Mouse (Mus musculus) MEL (cell line): ENCODE measurements around the gene Zfp3. TPM values are rescaled to one million over a fixed set of nuclear protein-coding genes. Genes with fewer than 3 reads are reported as not detected.

Source experiments
- DNase-seq: peaks from one replicate; pipeline ENCODE4 v3.0.0; 2011; ENCODE audit warnings: low read depth, low spot score
- H3K27ac ChIP-seq: 2 replicates; pipeline ENCODE4 v1.5.1; 2012; ENCODE audit warnings: low read depth, mild to moderate bottlenecking, control low read depth, low read length, moderate library complexity; ENCODE audit not compliant: control insufficient read depth
- H3K27me3 ChIP-seq, 2 experiments: fragments of 150-350 bp in 1 of 2; sonication (generic) in 1 of 2; 2 replicates each; pipeline ENCODE4 v1.6.1; 2012; ENCODE audit warnings: low read length in 2 of 2, mild to moderate bottlenecking in 2 of 2, improper control_type of control experiment in 1 of 2, moderate library complexity in 1 of 2; ENCODE audit not compliant: insufficient read depth in 2 of 2, control insufficient read depth in 1 of 2
- H3K36me3 ChIP-seq, 2 experiments: 2 replicates each; pipeline ENCODE4 v1.6.1; 2012 to 2014; ENCODE audit warnings: low read length in 2 of 2, improper control_type of control experiment in 1 of 2, inconsistent platforms in 1 of 2, mild to moderate bottlenecking in 1 of 2; ENCODE audit not compliant: insufficient read depth in 2 of 2, control insufficient read depth in 1 of 2
- H3K4me1 ChIP-seq, 2 experiments: fragments of 150-350 bp in 1 of 2; sonication (generic) in 1 of 2; 2 replicates each; pipeline ENCODE4 v1.6.1; 2012; ENCODE audit warnings: low read length in 2 of 2, improper control_type of control experiment in 1 of 2, mild to moderate bottlenecking in 1 of 2; ENCODE audit not compliant: insufficient read depth in 2 of 2, control insufficient read depth in 1 of 2
- H3K4me3 ChIP-seq, 2 experiments: fragments of 150-350 bp in 1 of 2; sonication (generic) in 1 of 2; 2 replicates each; pipeline ENCODE4 v1.5.1; 2012; ENCODE audit warnings: low read depth in 2 of 2, low read length in 2 of 2, mild to moderate bottlenecking in 2 of 2, moderate library complexity in 2 of 2, control low read depth in 1 of 2, improper control_type of control experiment in 1 of 2; ENCODE audit not compliant: control insufficient read depth in 1 of 2, insufficient read depth in 1 of 2
- H3K79me2 ChIP-seq: 2 replicates; pipeline ENCODE4 v1.6.1; 2012; ENCODE audit warnings: mild to moderate bottlenecking, low read length, moderate library complexity; ENCODE audit not compliant: control insufficient read depth, poor library complexity, insufficient read depth
- H3K9ac ChIP-seq: 2 replicates; pipeline ENCODE4 v1.6.1; 2012; ENCODE audit warnings: low read depth, mild to moderate bottlenecking, control low read depth, low read length, moderate library complexity; ENCODE audit not compliant: control insufficient read depth, poor library complexity, severe bottlenecking
- H3K9me3 ChIP-seq: fragments of 150-350 bp; sonication (generic); replicated peaks from 2 replicates; pipeline ENCODE4 v1.6.1; 2012; ENCODE audit warnings: mild to moderate bottlenecking, low read length, improper control_type of control experiment, moderate library complexity; ENCODE audit not compliant: insufficient read depth
- EP300 ChIP-seq, 2 experiments: IDR thresholded peaks; 2 replicates each; pipeline ENCODE4 v1.6.1; 2011; ENCODE audit warnings: improper control_type of control experiment in 2 of 2, low read length in 2 of 2, low read depth in 1 of 2, mild to moderate bottlenecking in 1 of 2
- ETS1 ChIP-seq: IDR thresholded peaks from 2 replicates; pipeline ENCODE4 v1.6.1; 2012; ENCODE audit warnings: low read depth, mild to moderate bottlenecking, inconsistent platforms, low read length, improper control_type of control experiment, moderate library complexity
- GATA1 ChIP-seq: IDR thresholded peaks from 2 replicates; pipeline ENCODE4 v1.6.1; 2011; ENCODE audit warnings: low read depth, low read length, improper control_type of control experiment
- HCFC1 ChIP-seq: IDR thresholded peaks from 2 replicates; pipeline ENCODE4 v1.6.1; 2012; ENCODE audit warnings: low read depth, mild to moderate bottlenecking, inconsistent platforms, low read length, improper control_type of control experiment, moderate library complexity
- JUND ChIP-seq: IDR thresholded peaks from 2 replicates; pipeline ENCODE4 v1.6.1; 2011; ENCODE audit warnings: low read depth, mild to moderate bottlenecking, improper control_type of control experiment, low read length
- MAFK ChIP-seq: IDR thresholded peaks from 2 replicates; pipeline ENCODE4 v1.6.1; 2011; ENCODE audit warnings: low read depth, mild to moderate bottlenecking, low read length, improper control_type of control experiment, borderline replicate concordance
- MEF2A ChIP-seq: IDR thresholded peaks from 2 replicates; pipeline ENCODE4 v1.6.1; 2014; ENCODE audit warnings: low read depth, mild to moderate bottlenecking, inconsistent platforms, low read length, improper control_type of control experiment; ENCODE audit not compliant: poor library complexity, insufficient replicate concordance, severe bottlenecking; ENCODE audit errors: extremely low read depth
- MXI1 ChIP-seq: IDR thresholded peaks from 2 replicates; pipeline ENCODE4 v1.6.1; 2011; ENCODE audit warnings: mild to moderate bottlenecking, low read depth, low read length, improper control_type of control experiment
- MYB ChIP-seq: IDR thresholded peaks from 2 replicates; pipeline ENCODE4 v1.6.1; 2011; ENCODE audit warnings: mild to moderate bottlenecking, low read depth, low read length, improper control_type of control experiment
- NELFE ChIP-seq: IDR thresholded peaks from 2 replicates; pipeline ENCODE4 v1.6.1; 2011; ENCODE audit warnings: low read depth, low read length, improper control_type of control experiment
- NRF1 ChIP-seq: IDR thresholded peaks from 2 replicates; pipeline ENCODE4 v1.6.1; 2014; ENCODE audit warnings: low read depth, mild to moderate bottlenecking, inconsistent platforms, low read length, improper control_type of control experiment, moderate library complexity; ENCODE audit not compliant: poor library complexity, insufficient read depth, severe bottlenecking
- POLR2AphosphoS2 ChIP-seq: IDR thresholded peaks from 2 replicates; pipeline ENCODE4 v1.6.1; 2011; ENCODE audit warnings: low read length, improper control_type of control experiment
- RCOR1 ChIP-seq: IDR thresholded peaks from 2 replicates; pipeline ENCODE4 v1.6.1; 2012; ENCODE audit warnings: low read depth, mild to moderate bottlenecking, inconsistent platforms, low read length, improper control_type of control experiment
- SIN3A ChIP-seq: IDR thresholded peaks from 2 replicates; pipeline ENCODE4 v1.6.1; 2012; ENCODE audit warnings: low read length, improper control_type of control experiment, inconsistent platforms
- SMC3 ChIP-seq: IDR thresholded peaks from 2 replicates; pipeline ENCODE4 v1.6.1; 2011; ENCODE audit warnings: low read depth, low read length, improper control_type of control experiment
- TAL1 ChIP-seq: IDR thresholded peaks from 2 replicates; pipeline ENCODE4 v1.6.1; 2012; ENCODE audit warnings: mild to moderate bottlenecking, inconsistent platforms, low read length, moderate library complexity, mixed read lengths
- TCF12 ChIP-seq: IDR thresholded peaks from 2 replicates; pipeline ENCODE4 v1.6.1; 2014; ENCODE audit warnings: low read depth, mild to moderate bottlenecking, inconsistent platforms, low read length, improper control_type of control experiment, moderate library complexity
- UBTF ChIP-seq: IDR thresholded peaks from 2 replicates; pipeline ENCODE4 v1.6.1; 2012; ENCODE audit warnings: low read depth, mild to moderate bottlenecking, inconsistent platforms, low read length, improper control_type of control experiment, moderate library complexity, borderline replicate concordance; ENCODE audit not compliant: insufficient read depth
- USF1 ChIP-seq: IDR thresholded peaks from 2 replicates; pipeline ENCODE4 v1.6.1; 2014; ENCODE audit warnings: low read depth, mild to moderate bottlenecking, inconsistent platforms, low read length, improper control_type of control experiment, moderate library complexity
- USF2 ChIP-seq, 2 experiments: IDR thresholded peaks; 2 replicates each; pipeline ENCODE4 v1.6.1; 2011 to 2012; ENCODE audit warnings: improper control_type of control experiment in 2 of 2, low read length in 2 of 2, borderline replicate concordance in 1 of 2, inconsistent platforms in 1 of 2, low read depth in 1 of 2, mild to moderate bottlenecking in 1 of 2; ENCODE audit not compliant: insufficient read depth in 1 of 2
- ZNF384 ChIP-seq: IDR thresholded peaks from 2 replicates; pipeline ENCODE4 v1.6.1; 2012; ENCODE audit warnings: low read depth, mild to moderate bottlenecking, inconsistent platforms, low read length, improper control_type of control experiment
- polyA plus RNA-seq, 2 experiments: library from polyadenylated mRNA; stranded (reverse) in 1 of 2; unstranded in 1 of 2; fragments of >175 nt in 1 of 2; fragments of >200 nt in 1 of 2; gene quantifications; 2 replicates each; pipeline versions ENCODE4 v1.2.1 to v1.2.4; 2012; ENCODE audit warnings: low replicate concordance in 2 of 2, low read depth in 1 of 2; ENCODE audit not compliant: insufficient read length in 2 of 2, insufficient read depth in 1 of 2, missing spikeins in 1 of 2
- total RNA-seq: library from RNA; depleted of rRNA; stranded (reverse); fragments of 300-350 nt; gene quantifications from 2 replicates; pipeline ENCODE4 v1.2.3, GENCODE M21; 2012

Zfp3 gene
- total and polyA plus RNA-seq, 3 experiments: 1.5 to 1.9 TPM; not detected in 1

DNA sequence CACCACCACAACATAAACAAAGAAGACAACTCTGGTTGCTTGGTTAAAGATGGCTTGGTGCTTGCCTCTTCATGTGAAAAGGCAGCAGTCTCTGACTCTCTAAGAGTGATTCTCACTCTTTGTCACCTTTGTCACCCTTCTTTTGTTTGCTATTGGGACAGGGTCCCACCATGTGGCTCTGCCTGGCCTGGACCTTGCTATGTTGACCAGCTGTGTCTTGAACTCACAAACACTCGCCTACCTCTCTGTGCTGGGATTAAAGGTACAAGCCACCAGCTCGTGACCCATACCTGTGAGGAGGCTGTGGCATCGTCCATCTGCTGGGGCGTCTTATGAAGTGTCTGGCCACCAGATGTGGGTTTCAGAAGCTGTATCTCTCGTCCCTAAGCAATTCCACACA lies 30.8 kb upstream of the Zfp3 start:
- no peak for TF ChIP-seq SIN3A
- no peak for TF ChIP-seq SMC3
- no peak for TF ChIP-seq USF1
- no peak for TF ChIP-seq MAFK
- H3K27me3 ChIP-seq: peaks cover 8 to 12% of the 10 kb centered on the region in 2 experiments
- H3K9ac ChIP-seq: no peak overlapping the region
- peaks cover 0 to 5% of the 10 kb centered on the region in 2 experiments; a peak in 1 of 4 replicates for H3K4me1 ChIP-seq
- DNase-seq: no peak
- no peak overlapping the region for H3K27ac ChIP-seq
- no peaks in the 10 kb centered on the region for H3K9me3 ChIP-seq
- H3K4me3 ChIP-seq: no peak overlapping the region
- no peaks in the 10 kb centered on the region for H3K36me3 ChIP-seq
- H3K79me2 ChIP-seq: no peaks in the 10 kb centered on the region

DNA sequence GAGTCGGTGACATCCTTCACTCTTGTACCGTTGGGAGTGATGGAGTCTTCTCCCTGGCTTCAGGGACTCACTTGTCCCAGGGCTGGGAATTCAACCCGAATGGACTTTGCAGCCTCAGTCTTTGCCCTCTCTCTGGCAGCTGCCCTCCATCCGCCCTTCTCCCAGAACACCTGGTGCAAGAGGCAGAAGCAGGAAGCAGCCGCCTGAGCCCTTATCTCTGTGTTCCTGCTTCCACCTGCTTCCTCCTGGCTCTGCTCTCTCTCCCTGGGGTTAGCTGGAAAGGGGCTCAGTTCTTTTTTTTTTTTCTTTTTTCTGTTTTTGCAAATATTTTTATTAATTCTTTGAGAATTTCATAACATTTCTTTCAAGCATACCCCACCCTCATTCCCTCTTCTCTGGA lies 26.3 kb upstream of the Zfp3 start:
- H3K27ac ChIP-seq: no peak overlapping the region
- DNase-seq: peak; percentile 50
- TF ChIP-seq ETS1: peak; percentile 58
- no peak for TF ChIP-seq MEF2A
- TF ChIP-seq GATA1: peak; percentile 50; the same call in 1 of the 2 replicates
- peak; percentile 76 for TF ChIP-seq TAL1
- TF ChIP-seq MXI1: no peak
- no peak for TF ChIP-seq USF2 (IDR thresholded peaks at IDR 0.05; ENCODE audit: borderline replicate concordance in 1 of 2, insufficient read depth in 1 of 2, low read depth in 1 of 2, low read length in 2 of 2)
- peak; percentile 58 for TF ChIP-seq ZNF384
- peak; percentile 85 for TF ChIP-seq TCF12
- peak in 1 of 2 experiments; percentile 53; a peak in 3 of 4 replicates for TF ChIP-seq EP300 (IDR thresholded peaks at IDR 0.05; ENCODE audit: low read depth in 1 of 2, low read length in 2 of 2)
- no peaks in the 10 kb centered on the region for H3K79me2 ChIP-seq
- H3K9me3 ChIP-seq: no peaks in the 10 kb centered on the region
- H3K9ac ChIP-seq: no peak overlapping the region
- no peak overlapping the region for H3K4me3 ChIP-seq
- H3K4me1 ChIP-seq: peaks cover 0 to 5% of the 10 kb centered on the region in 2 experiments; a peak in 1 of 4 replicates
- H3K27me3 ChIP-seq: peaks cover 12 to 18% of the 10 kb centered on the region in 2 experiments
- H3K36me3 ChIP-seq: no peaks in the 10 kb centered on the region

DNA sequence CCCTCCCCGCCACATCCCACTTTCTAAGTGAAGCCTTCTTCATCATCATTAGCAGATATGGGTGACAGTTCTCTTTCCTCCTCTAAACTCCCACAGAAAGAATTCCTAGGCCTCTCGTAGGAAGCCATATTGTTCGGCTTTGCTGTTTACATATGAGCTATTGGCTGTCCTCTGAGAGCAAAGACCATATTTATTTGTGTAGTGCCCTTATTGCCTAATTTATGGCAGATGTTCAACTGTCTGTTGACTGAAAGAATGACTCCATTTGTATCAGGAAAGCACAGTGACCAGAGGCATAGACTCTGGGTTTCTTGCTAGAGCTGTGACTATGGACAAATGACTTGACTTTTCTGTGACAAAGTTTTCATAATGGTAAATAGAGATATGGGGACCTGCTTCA lies 22.4 kb upstream of the Zfp3 start:
- Histone ChIP-seq H3K4me1 (peaks cover 0 to 5% of the 10 kb centered on the region in 2 experiments; a peak in 1 of 4 replicates), H3K4me3 (no peak overlapping the region), H3K36me3 (no peaks in the 10 kb centered on the region), H3K9ac (no peak overlapping the region), H3K9me3 (no peaks in the 10 kb centered on the region), H3K27me3 (peaks cover 13 to 26% of the 10 kb centered on the region in 2 experiments)
- TF ChIP-seq SMC3 (no peak), NELFE (no peak), MAFK (no peak), JUND (no peak), MYB (no peak), HCFC1 (no peak), USF1 (no peak), RCOR1 (no peak), NRF1 (no peak), USF2 (IDR thresholded peaks at IDR 0.05; ENCODE audit: borderline replicate concordance in 1 of 2, insufficient read depth in 1 of 2, low read depth in 1 of 2, low read length in 2 of 2) (no peak), POLR2AphosphoS2 (no peak), GATA1 (no peak), UBTF (no peak), ZNF384 (no peak)
- TF ChIP-seq, all 39 proteins: peak for 0
- no peak for DNase-seq
- no peak overlapping the region for H3K27ac ChIP-seq
- no peaks in the 10 kb centered on the region for H3K79me2 ChIP-seq
